Mouse (Mus musculus) lung, embryonic 16.5 days (tissue): ENCODE data around the gene Siglecf. TPM values are rescaled to one million over a fixed set of nuclear protein-coding genes. Genes with fewer than 3 reads are reported as not detected.

Experiments used
- ATAC-seq: fragments of 200-750 bp; cut with Nextera tagmentation; 2 replicates; pipeline ENCODE4 v1.8.0; 2017; ENCODE audit warnings: low read depth, mild to moderate bottlenecking, moderate library complexity
- H3K27ac ChIP-seq: fragments of 300-500 bp; sonication (generic); 2 replicates; pipeline ENCODE4 v1.5.1; 2014; ENCODE audit warnings: mild to moderate bottlenecking, control low read depth, low read length
- H3K27me3 ChIP-seq: fragments of 300-500 bp; sonication (generic); 2 replicates; pipeline ENCODE4 v1.6.1; 2014; ENCODE audit warnings: low read depth, low read length, mixed read lengths; ENCODE audit not compliant: control insufficient read depth, insufficient read depth
- H3K36me3 ChIP-seq: fragments of 300-500 bp; sonication (generic); 2 replicates; pipeline ENCODE4 v1.6.1; 2014; ENCODE audit warnings: low read length; ENCODE audit not compliant: control insufficient read depth, insufficient read depth
- H3K4me1 ChIP-seq: fragments of 300-500 bp; sonication (generic); replicated peaks from 2 replicates; pipeline ENCODE4 v1.6.1; 2014; ENCODE audit warnings: low read length, mixed read lengths; ENCODE audit not compliant: control insufficient read depth, insufficient read depth
- H3K4me2 ChIP-seq: fragments of 300-500 bp; sonication (generic); 2 replicates; pipeline ENCODE4 v1.6.1; 2014; ENCODE audit warnings: low read depth, low read length, control low read depth
- H3K4me3 ChIP-seq: fragments of 300-500 bp; sonication (generic); 2 replicates; pipeline ENCODE4 v1.5.1; 2014; ENCODE audit warnings: mild to moderate bottlenecking, low read length, control low read depth
- H3K9ac ChIP-seq: fragments of 300-500 bp; sonication (generic); 2 replicates; pipeline ENCODE4 v1.6.1; 2014; ENCODE audit warnings: low read length, control low read depth
- H3K9me3 ChIP-seq: fragments of 300-500 bp; sonication (generic); 2 replicates; pipeline ENCODE4 v1.6.1; 2016; ENCODE audit warnings: low read length; ENCODE audit not compliant: control insufficient read depth
- WGBS: fragments of 180-500 bp; shearing (Covaris S2); extraction: QIAGEN DNeasy Blood & Tissue Kit; methylation state at CpG from one replicate; pipeline ENCODE4 v1.1.7; 2014; 5-methylcytosine and 5-hydroxymethylcytosine counted together
- polyA plus RNA-seq: library from polyadenylated mRNA; unstranded; fragments of >200 nt; fragmentation: Nextera tagmentation; extraction: Ambion mirVana; gene quantifications from 2 replicates; pipeline ENCODE4 v1.2.1, GENCODE M21; 2015

Siglecf gene
- 0.14 and 0.23 TPM in 2 replicates for polyA plus RNA-seq

GRCm38 (mm10) chr7:43351154-43351553, at the start of gene Siglecf:
Siglecf (plus strand) TSS chr7:43351341.
- 49% methylated on average over 3 of the region's 3 CpGs for WGBS
- no peak for ATAC-seq

GRCm38 (mm10) chr7:43305235-43305634, 45.9 kb upstream of the Siglecf start:
- no peaks in the 10 kb centered on the region for H3K9me3 ChIP-seq
- H3K4me2 ChIP-seq = no peak overlapping the region

More at GRCm38 (mm10) chr7:43351154-43351553, at the start of gene Siglecf:
- Histone ChIP-seq H3K9ac (no peak within 1 kb of the TSS), H3K4me2 (no peak within 1 kb of the TSS), H3K4me3 (no peak within 1 kb of the TSS), H3K4me1 (no peaks in the 10 kb centered on the region), H3K9me3 (no peaks in the 10 kb centered on the region), H3K27me3 (no peaks in the 10 kb centered on the region), H3K27ac (no peak within 1 kb of the TSS), H3K36me3 (no peaks in the 10 kb centered on the region)

GRCm38 (mm10) chr7:43309069-43309468, 42.1 kb upstream of the Siglecf start:
- H3K27ac ChIP-seq = no peak overlapping the region; the same call in 1 of the 2 replicates
- peaks cover 9% of the 10 kb centered on the region for H3K36me3 ChIP-seq
- no peaks in the 10 kb centered on the region for H3K27me3 ChIP-seq
- no peak overlapping the region for H3K9ac ChIP-seq
- no peaks in the 10 kb centered on the region for H3K9me3 ChIP-seq
- no peak for ATAC-seq
- H3K4me2 ChIP-seq = no peak overlapping the region
- peaks cover 12% of the 10 kb centered on the region for H3K4me1 ChIP-seq
- WGBS = 65% methylated on average over 2 of the region's 2 CpGs
- H3K4me3 ChIP-seq = no peak overlapping the region

More at GRCm38 (mm10) chr7:43305235-43305634, 45.9 kb upstream of the Siglecf start:
- Histone ChIP-seq H3K4me3 (no peak overlapping the region), H3K4me1 (no peaks in the 10 kb centered on the region), H3K27me3 (no peaks in the 10 kb centered on the region), H3K27ac (0 out of 2 replicates have a peak overlapping the region, but pooled peaks have one; percentile 24), H3K36me3 (peaks cover 17% of the 10 kb centered on the region), H3K9ac (no peak overlapping the region)
- 70% methylated on average over 3 of the region's 3 CpGs for WGBS
- ATAC-seq = peak; percentile 52

GRCm38 (mm10) chr7:43311632-43312031, 39.5 kb upstream of the Siglecf start:
- no peak for ATAC-seq
- Histone ChIP-seq H3K36me3 (peaks cover 7% of the 10 kb centered on the region), H3K9ac (peak overlapping the region; percentile 73), H3K27me3 (no peaks in the 10 kb centered on the region), H3K27ac (no peak overlapping the region), H3K4me2 (peak overlapping the region; percentile 63), H3K4me3 (peak overlapping the region; percentile 67; the same call in 1 of the 2 replicates), H3K4me1 (peaks cover 12% of the 10 kb centered on the region), H3K9me3 (no peaks in the 10 kb centered on the region)
- 62% methylated on average over 6 of the region's 6 CpGs for WGBS

GRCm38 (mm10) chr7:43312386-43313012, 38.6 kb upstream of the Siglecf start:
- peak; percentile 58 for ATAC-seq
- H3K36me3 ChIP-seq = peaks cover 7% of the 10 kb centered on the region
- peak overlapping the region; percentile 81 for H3K27ac ChIP-seq
- H3K9me3 ChIP-seq = no peaks in the 10 kb centered on the region
- H3K9ac ChIP-seq = peak overlapping the region; percentile 73
- H3K4me3 ChIP-seq = peak overlapping the region; percentile 67
- under 1% methylated on average over 32 of the region's 32 CpGs for WGBS
- no peaks in the 10 kb centered on the region for H3K27me3 ChIP-seq
- H3K4me2 ChIP-seq = peak overlapping the region; percentile 63
- peaks cover 12% of the 10 kb centered on the region for H3K4me1 ChIP-seq

GRCm38 (mm10) chr7:43313013-43313428, 38.1 kb upstream of the Siglecf start, which contains the start of gene Zfp715:
Zfp715 (minus strand) TSS chr7:43313294.
- H3K4me2 ChIP-seq = peak within 1 kb of the TSS; percentile 63
- H3K4me1 ChIP-seq = peaks cover 12% of the 10 kb centered on the region
- peak within 1 kb of the TSS; percentile 73 for H3K9ac ChIP-seq
- peaks cover 6% of the 10 kb centered on the region for H3K36me3 ChIP-seq
- WGBS = 0% methylated on average over 26 of the region's 33 CpGs
- no peaks in the 10 kb centered on the region for H3K9me3 ChIP-seq
- H3K27ac ChIP-seq = peak within 1 kb of the TSS; percentile 81
- ATAC-seq = peak; percentile 97
- peak within 1 kb of the TSS; percentile 67 for H3K4me3 ChIP-seq
- no peaks in the 10 kb centered on the region for H3K27me3 ChIP-seq

- Histone ChIP-seq H3K9ac (no peak overlapping the region), H3K27ac (no peak overlapping the region), H3K9me3 (no peaks in the 10 kb centered on the region), H3K36me3 (no peaks in the 10 kb centered on the region), H3K27me3 (no peaks in the 10 kb centered on the region), H3K4me2 (no peak overlapping the region), H3K4me3 (no peak overlapping the region), H3K4me1 (no peaks in the 10 kb centered on the region)
- no peak for ATAC-seq
- 53% methylated on average over 10 of the region's 10 CpGs for WGBS
Observed at GRCm38 (mm10) chr7:43326223-43326780, 24.8 kb upstream of the Siglecf start.

GRCm38 (mm10) chr7:43328101-43328500, 23.0 kb upstream of the Siglecf start:
- Histone ChIP-seq H3K4me3 (no peak overlapping the region), H3K9me3 (no peaks in the 10 kb centered on the region), H3K27me3 (no peaks in the 10 kb centered on the region), H3K4me2 (no peak overlapping the region), H3K4me1 (no peaks in the 10 kb centered on the region), H3K9ac (no peak overlapping the region), H3K36me3 (no peaks in the 10 kb centered on the region), H3K27ac (no peak overlapping the region)
- WGBS = 46% methylated on average over 4 of the region's 4 CpGs
- no peak for ATAC-seq

GRCm38 (mm10) chr7:43333203-43333602, 17.9 kb upstream of the Siglecf start:
- no peak overlapping the region for H3K4me3 ChIP-seq
- 31% methylated on average over 5 of the region's 7 CpGs for WGBS
- no peaks in the 10 kb centered on the region for H3K27me3 ChIP-seq
- H3K36me3 ChIP-seq = no peaks in the 10 kb centered on the region
- no peak overlapping the region for H3K27ac ChIP-seq
- no peak for ATAC-seq
- no peaks in the 10 kb centered on the region for H3K4me1 ChIP-seq
- no peak overlapping the region for H3K9ac ChIP-seq
- H3K9me3 ChIP-seq = no peaks in the 10 kb centered on the region
- no peak overlapping the region for H3K4me2 ChIP-seq
